Mouse (Mus musculus) embryonic facial prominence, embryonic 11.5 days (tissue): ENCODE measurements around the gene Rab11fip3. TPM values are rescaled to one million over a fixed set of nuclear protein-coding genes. Genes with fewer than 3 reads are reported as not detected.

Experiments
- ATAC-seq: fragments of 200-750 bp; cut with Nextera tagmentation; replicated peaks from 2 replicates; pipeline ENCODE4 v1.8.0; 2017; ENCODE audit warnings: low read depth; ENCODE audit not compliant: insufficient number of reproducible peaks, low FRiP score, low TSS enrichment
- DNase-seq: peaks from one replicate; pipeline ENCODE4 v3.0.0-alpha.2; 2015; ENCODE audit warnings: low spot score
- H3K27ac ChIP-seq: fragments of 300-500 bp; sonication (generic); replicated peaks from 2 replicates; pipeline ENCODE4 v1.5.1; 2014; ENCODE audit warnings: mild to moderate bottlenecking, low read depth, low read length, control low read depth
- H3K27me3 ChIP-seq: fragments of 300-500 bp; sonication (generic); 2 replicates; pipeline ENCODE4 v1.6.1; 2014; ENCODE audit warnings: mild to moderate bottlenecking, low read length, moderate library complexity, mixed read lengths; ENCODE audit not compliant: control insufficient read depth, insufficient read depth
- H3K36me3 ChIP-seq: fragments of 300-500 bp; sonication (generic); replicated peaks from 2 replicates; pipeline ENCODE4 v1.6.1; 2014; ENCODE audit warnings: low read depth, mild to moderate bottlenecking, low read length, moderate library complexity, mixed read lengths; ENCODE audit not compliant: control insufficient read depth, insufficient read depth
- H3K4me1 ChIP-seq: fragments of 300-500 bp; sonication (generic); 2 replicates; pipeline ENCODE4 v1.6.1; 2014; ENCODE audit warnings: low read length, mixed read lengths; ENCODE audit not compliant: control insufficient read depth, insufficient read depth
- H3K4me2 ChIP-seq: fragments of 300-500 bp; sonication (generic); 2 replicates; pipeline ENCODE4 v1.6.1; 2014; ENCODE audit warnings: low read depth, mild to moderate bottlenecking, control low read depth, low read length, moderate library complexity
- H3K4me3 ChIP-seq: fragments of 300-500 bp; sonication (generic); 2 replicates; pipeline ENCODE4 v1.5.1; 2014; ENCODE audit warnings: low read depth, low read length, control low read depth
- H3K9ac ChIP-seq: fragments of 300-500 bp; sonication (generic); replicated peaks from 2 replicates; pipeline ENCODE4 v1.6.1; 2014; ENCODE audit warnings: mild to moderate bottlenecking, control low read depth, low read length
- H3K9me3 ChIP-seq: fragments of 300-500 bp; sonication (generic); replicated peaks from 2 replicates; pipeline ENCODE4 v1.6.1; 2016; ENCODE audit warnings: mild to moderate bottlenecking, low read length, inconsistent platforms, mixed read lengths; ENCODE audit not compliant: control insufficient read depth
- WGBS: fragments of 180-500 bp; shearing (Covaris S2); extraction: QIAGEN DNeasy Blood & Tissue Kit; methylation state at CpG from one replicate; pipeline ENCODE4 v1.1.7; 2014; 5-methylcytosine and 5-hydroxymethylcytosine counted together
- polyA plus RNA-seq: library from polyadenylated mRNA; unstranded; fragments of >200 nt; fragmentation: Nextera tagmentation; extraction: Ambion mirVana; gene quantifications from 2 replicates; pipeline ENCODE4 v1.2.1, GENCODE M21; 2014

Gene Rab11fip3
- polyA plus RNA-seq, 1 experiment from 2014 or later = 12.9 TPM

DNA sequence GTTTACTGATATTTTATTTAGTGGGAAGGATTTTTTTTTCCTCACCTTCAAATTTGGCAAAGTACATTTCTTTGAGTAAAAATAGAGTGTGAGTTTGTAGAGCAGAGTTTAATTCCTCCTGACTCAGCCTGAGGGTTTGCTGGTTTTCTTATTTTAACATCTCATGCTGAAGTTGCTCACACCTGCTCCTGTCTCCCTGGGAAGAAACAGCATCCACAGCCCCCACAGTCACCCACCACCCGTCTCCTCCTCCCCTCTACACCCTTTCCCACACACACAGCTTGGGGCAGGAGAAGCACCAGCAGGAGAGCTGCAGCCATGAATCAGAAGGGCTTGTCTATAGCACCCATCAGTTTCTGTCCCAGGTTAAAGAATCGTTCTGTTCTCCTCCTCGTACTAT, 5.9 kb upstream of the Rab11fip3 start:
- DNase-seq (no peak), ATAC-seq (no peak)
- WGBS = 74% methylated on average over 3 of the region's 3 CpGs
- Histone ChIP-seq H3K27me3 (no peaks in the 10 kb centered on the region), H3K4me2 (no peak overlapping the region), H3K9ac (no peak overlapping the region), H3K9me3 (no peaks in the 10 kb centered on the region), H3K4me1 (no peaks in the 10 kb centered on the region), H3K36me3 (no peaks in the 10 kb centered on the region), H3K4me3 (no peak overlapping the region), H3K27ac (no peak overlapping the region)

DNA sequence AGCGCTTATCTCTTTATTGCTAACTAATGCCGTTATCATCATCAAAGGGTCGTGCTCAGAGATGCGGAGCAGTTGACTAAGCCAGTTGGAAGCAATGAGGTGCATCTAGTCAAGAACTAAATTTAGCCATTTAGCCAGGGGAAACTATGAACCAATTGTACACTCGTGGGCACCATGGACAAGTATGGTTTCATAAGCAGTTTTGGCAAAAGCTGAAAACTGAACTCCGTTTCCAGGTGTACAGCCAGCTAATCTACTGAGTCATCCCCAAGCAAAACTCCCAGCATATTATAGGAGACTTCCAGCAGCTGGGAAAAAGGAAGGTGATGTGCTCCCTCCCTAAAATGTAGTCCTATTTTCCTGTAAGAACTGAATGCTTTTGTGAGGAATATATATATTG, 781 bp upstream of the Rab11fip3 start:
- no peaks in the 10 kb centered on the region for H3K9me3 ChIP-seq
- no peaks in the 10 kb centered on the region for H3K27me3 ChIP-seq
- no peak for DNase-seq
- no peaks in the 10 kb centered on the region for H3K4me1 ChIP-seq
- H3K4me2 ChIP-seq = peak overlapping the region; percentile 95
- peak overlapping the region; percentile 87; the same call in 1 of the 2 replicates for H3K4me3 ChIP-seq
- no peak overlapping the region; the same call in 1 of the 2 replicates for H3K9ac ChIP-seq
- WGBS = 46% methylated on average over 6 of the region's 6 CpGs
- no peak overlapping the region for H3K27ac ChIP-seq
- no peaks in the 10 kb centered on the region for H3K36me3 ChIP-seq
- ATAC-seq = no peak

DNA sequence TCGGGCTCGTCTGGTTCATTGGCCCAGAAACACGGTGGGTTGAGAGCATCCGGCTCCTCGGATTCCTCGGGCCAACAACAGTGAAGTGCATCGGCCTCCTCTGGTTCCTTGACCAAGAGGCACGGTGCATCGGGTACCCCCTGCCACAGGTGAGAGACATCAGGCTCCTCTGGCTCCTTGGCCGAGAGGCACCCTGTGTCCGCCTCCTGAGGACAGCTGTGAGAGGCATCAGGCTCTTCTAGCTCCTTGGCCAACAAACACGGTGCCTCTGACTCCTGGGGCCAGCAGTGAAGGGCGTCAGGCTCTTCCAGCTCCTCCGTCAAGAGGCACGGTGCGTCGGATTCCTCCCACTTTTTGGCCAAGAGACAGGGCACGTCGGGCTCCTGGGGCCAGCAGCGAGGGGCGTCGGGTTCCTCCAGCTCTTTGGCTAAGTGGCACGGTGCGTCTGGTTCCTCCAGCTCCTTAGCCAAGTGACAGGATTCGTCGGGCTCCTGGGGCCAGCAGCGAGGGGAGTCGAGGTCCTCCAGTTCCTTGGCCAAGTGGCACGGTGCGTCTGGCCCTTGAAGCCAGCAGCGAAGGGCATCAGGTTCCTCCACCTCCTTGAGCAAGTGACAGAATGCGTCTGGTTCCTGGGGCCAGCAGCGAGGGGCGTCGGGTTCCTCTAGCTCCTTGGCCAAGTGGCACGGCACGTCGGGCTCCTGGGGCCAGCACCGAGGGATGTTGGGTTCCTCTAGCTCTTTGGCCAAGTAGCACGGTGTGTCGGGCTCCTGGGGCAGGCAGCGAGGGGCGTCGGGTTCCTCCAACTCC, 1.1 kb downstream of the Rab11fip3 start:
- Histone ChIP-seq H3K36me3 (no peaks in the 10 kb centered on the region; the same call in none of the 2 replicates), H3K4me3 (peak overlapping the region; percentile 87), H3K9me3 (no peaks in the 10 kb centered on the region), H3K27me3 (no peaks in the 10 kb centered on the region), H3K9ac (peak overlapping the region; percentile 90), H3K4me2 (peak overlapping the region; percentile 95), H3K4me1 (no peaks in the 10 kb centered on the region), H3K27ac (no peak overlapping the region)
- WGBS = under 1% methylated on average over 44 of the region's 44 CpGs
- DNase-seq (peak; percentile 25), ATAC-seq (peak; percentile 19)

DNA sequence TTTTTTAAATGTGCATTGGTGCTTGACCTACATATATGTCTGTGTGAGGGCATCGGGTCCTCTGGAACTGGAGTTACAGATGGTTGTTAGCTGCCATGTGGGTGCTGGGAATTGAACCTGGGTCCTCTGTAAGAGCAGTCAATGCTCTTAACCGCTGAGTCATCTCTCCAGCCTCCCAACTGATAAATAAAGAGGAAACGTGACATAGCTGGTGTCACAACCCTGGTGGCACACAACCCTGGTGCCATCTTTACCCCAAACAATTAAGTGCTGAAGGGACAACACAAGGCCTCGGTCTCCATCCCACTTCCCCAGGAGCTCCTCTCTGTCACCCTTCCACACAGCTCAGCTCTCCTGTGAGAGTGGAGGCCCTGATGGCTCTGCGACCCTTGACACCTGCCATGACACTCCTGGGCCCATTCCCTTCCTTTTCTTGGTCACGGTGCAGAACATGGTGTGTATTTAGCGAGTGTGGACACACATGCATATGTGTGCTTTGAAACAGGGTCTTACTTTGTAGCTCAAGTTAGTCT, 2.8 kb downstream of the Rab11fip3 start:
- 89% methylated on average over 7 of the region's 7 CpGs for WGBS
- no peaks in the 10 kb centered on the region for H3K4me1 ChIP-seq
- DNase-seq (no peak), ATAC-seq (no peak)
- peak overlapping the region; percentile 87 for H3K4me3 ChIP-seq
- no peak overlapping the region for H3K27ac ChIP-seq
- H3K27me3 ChIP-seq = no peaks in the 10 kb centered on the region
- no peak overlapping the region for H3K9ac ChIP-seq
- no peaks in the 10 kb centered on the region; the same call in none of the 2 replicates for H3K36me3 ChIP-seq
- H3K9me3 ChIP-seq = no peaks in the 10 kb centered on the region
- peak overlapping the region; percentile 95 for H3K4me2 ChIP-seq

DNA sequence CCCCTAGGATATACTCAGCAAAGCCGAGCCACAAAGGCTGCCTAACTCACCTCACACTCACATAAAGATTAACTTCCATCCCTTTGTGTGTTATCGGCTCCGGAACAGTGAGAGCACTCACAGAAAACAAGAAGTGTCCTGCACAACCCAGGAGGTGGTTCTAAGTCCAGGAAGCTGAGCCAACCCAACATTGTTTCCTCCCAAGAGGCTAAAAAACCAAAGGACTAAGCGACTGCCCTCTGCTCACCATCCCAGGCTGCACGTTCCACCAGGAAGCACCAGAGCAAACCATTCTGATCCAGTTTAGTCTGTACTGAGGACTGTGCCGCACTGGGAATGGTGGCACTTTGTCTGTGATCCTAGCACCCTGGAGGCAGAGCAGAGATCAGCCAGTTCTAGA, 4.4 kb downstream of the Rab11fip3 start:
- Histone ChIP-seq H3K9ac (no peak overlapping the region), H3K27ac (no peak overlapping the region), H3K27me3 (no peaks in the 10 kb centered on the region), H3K4me1 (no peaks in the 10 kb centered on the region), H3K4me3 (no peak overlapping the region), H3K36me3 (no peaks in the 10 kb centered on the region; the same call in none of the 2 replicates), H3K9me3 (no peaks in the 10 kb centered on the region), H3K4me2 (no peak overlapping the region)
- ATAC-seq (no peak), DNase-seq (no peak)
- 83% methylated on average over 6 of the region's 6 CpGs for WGBS

DNA sequence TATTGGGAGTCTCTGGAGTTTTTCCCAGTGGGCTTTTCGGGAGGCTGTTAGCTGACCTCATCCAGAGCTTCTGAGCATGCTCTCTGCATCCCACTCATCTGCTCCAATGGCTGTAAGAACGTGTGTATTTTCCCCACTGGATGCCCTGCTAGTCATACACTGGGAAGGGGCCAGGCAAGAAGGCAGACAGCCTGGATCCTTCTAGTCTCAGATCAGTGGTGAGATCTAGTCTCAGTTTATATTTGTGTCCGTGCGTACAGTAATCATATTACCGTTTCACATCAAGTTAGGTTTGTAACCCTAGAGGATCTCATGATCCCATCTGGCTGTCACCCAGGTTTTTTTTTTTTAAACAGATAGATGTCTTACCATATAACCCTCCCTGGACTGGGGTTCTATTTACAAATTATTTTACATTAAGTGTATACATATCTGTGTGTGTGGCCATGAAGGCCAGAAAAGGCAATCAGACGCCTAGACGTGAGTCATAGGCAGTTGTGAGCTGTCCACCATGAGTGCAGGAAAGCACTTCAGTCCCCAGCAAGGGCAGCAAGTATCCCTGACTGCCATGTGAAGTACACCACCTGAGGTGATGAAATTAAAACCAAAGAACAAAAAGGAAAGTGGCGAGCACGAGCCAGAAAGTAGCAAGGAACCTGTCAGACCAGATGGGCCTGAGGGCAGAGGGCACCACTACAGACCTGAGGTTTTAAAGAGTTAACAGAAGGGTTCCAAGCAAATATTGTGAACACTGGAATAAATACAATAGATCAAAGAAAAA, 11.4 kb downstream of the Rab11fip3 start:
- ATAC-seq (no peak), DNase-seq (no peak)
- H3K9ac ChIP-seq = no peak overlapping the region
- no peaks in the 10 kb centered on the region for H3K36me3 ChIP-seq
- H3K4me3 ChIP-seq = no peak overlapping the region
- 0 out of 2 replicates have a peak, but pooled peaks cover 3% of the 10 kb centered on the region for H3K4me1 ChIP-seq
- no peaks in the 10 kb centered on the region for H3K9me3 ChIP-seq
- H3K27me3 ChIP-seq = no peaks in the 10 kb centered on the region
- H3K27ac ChIP-seq = no peak overlapping the region
- WGBS = 83% methylated on average over 9 of the region's 9 CpGs
- no peak overlapping the region for H3K4me2 ChIP-seq

DNA sequence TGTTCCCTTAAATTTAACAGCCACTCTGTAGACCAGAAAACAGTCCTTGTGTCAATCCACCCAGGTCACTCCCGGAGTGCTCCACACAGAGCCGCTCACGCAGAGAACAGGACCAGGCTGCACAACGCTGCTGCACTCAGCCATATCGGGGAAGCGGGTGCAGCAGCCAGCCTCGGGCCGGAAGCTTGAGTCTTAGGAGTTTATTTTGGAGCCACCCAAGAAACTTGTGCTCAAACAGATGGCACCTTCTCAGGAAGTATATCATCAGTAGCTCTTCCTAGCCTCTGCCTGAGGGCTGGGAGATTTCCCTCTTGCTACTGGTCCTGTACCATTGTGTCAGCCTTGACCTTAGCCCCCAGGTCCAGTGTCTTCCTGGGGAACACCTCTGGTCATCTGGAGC, 12.1 kb downstream of the Rab11fip3 start:
- WGBS = 91% methylated on average over 8 of the region's 8 CpGs
- H3K36me3 ChIP-seq = no peaks in the 10 kb centered on the region

More for the DNA sequence above, 12.1 kb downstream of the Rab11fip3 start:
- Histone ChIP-seq H3K4me1 (0 out of 2 replicates have a peak, but pooled peaks cover 3% of the 10 kb centered on the region), H3K4me3 (no peak overlapping the region), H3K4me2 (no peak overlapping the region), H3K27ac (no peak overlapping the region), H3K9ac (no peak overlapping the region), H3K9me3 (no peaks in the 10 kb centered on the region), H3K27me3 (no peaks in the 10 kb centered on the region)
- no peak for ATAC-seq
- no peak for DNase-seq
